Mouse (Mus musculus) neural tube, embryonic 11.5 days (tissue): Measurements from ENCODE around the gene Cotl1. TPM values are rescaled to one million over a fixed set of nuclear protein-coding genes. Genes with fewer than 3 reads are reported as not detected.

Source experiments
- ATAC-seq: fragments of 200-750 bp; cut with Nextera tagmentation; 2 replicates; pipeline ENCODE4 v1.8.0; 2017; ENCODE audit warnings: moderate number of reproducible peaks, mild to moderate bottlenecking, moderate TSS enrichment, moderate library complexity; ENCODE audit not compliant: insufficient read depth, low FRiP score, low TSS enrichment
- DNase-seq: peaks from one replicate; pipeline ENCODE4 v3.0.0-alpha.2; 2015; ENCODE audit warnings: low spot score
- H3K27ac ChIP-seq: fragments of 300-500 bp; sonication (generic); 2 replicates; pipeline ENCODE4 v1.5.1; 2014; ENCODE audit warnings: low read depth, mild to moderate bottlenecking, low read length
- H3K27me3 ChIP-seq: fragments of 300-500 bp; sonication (generic); 2 replicates; pipeline ENCODE4 v1.6.1; 2014; ENCODE audit warnings: mild to moderate bottlenecking, low read length, mixed read lengths; ENCODE audit not compliant: control insufficient read depth, insufficient read depth
- H3K36me3 ChIP-seq: fragments of 300-500 bp; sonication (generic); 2 replicates; pipeline ENCODE4 v1.6.1; 2014; ENCODE audit warnings: mild to moderate bottlenecking, low read length, moderate library complexity, mixed read lengths; ENCODE audit not compliant: control insufficient read depth, insufficient read depth
- H3K4me1 ChIP-seq: fragments of 300-500 bp; sonication (generic); 2 replicates; pipeline ENCODE4 v1.6.1; 2014; ENCODE audit warnings: low read length, mixed read lengths; ENCODE audit not compliant: control insufficient read depth, insufficient read depth
- H3K4me2 ChIP-seq: fragments of 300-500 bp; sonication (generic); 2 replicates; pipeline ENCODE4 v1.6.1; 2014; ENCODE audit warnings: low read depth, mild to moderate bottlenecking, moderate library complexity
- H3K4me3 ChIP-seq: fragments of 300-500 bp; sonication (generic); 2 replicates; pipeline ENCODE4 v1.5.1; 2014; ENCODE audit warnings: low read depth, low read length
- H3K9ac ChIP-seq: fragments of 300-500 bp; sonication (generic); 2 replicates; pipeline ENCODE4 v1.6.1; 2014; ENCODE audit warnings: mild to moderate bottlenecking, low read length
- H3K9me3 ChIP-seq: fragments of 300-500 bp; sonication (generic); 2 replicates; pipeline ENCODE4 v1.6.1; 2016; ENCODE audit warnings: low read length; ENCODE audit not compliant: control insufficient read depth
- WGBS: fragments of 180-500 bp; shearing (Covaris S2); extraction: QIAGEN DNeasy Blood & Tissue Kit; methylation state at CpG from one replicate; pipeline ENCODE4 v1.1.7; 2014; 5-methylcytosine and 5-hydroxymethylcytosine counted together
- polyA plus RNA-seq: library from polyadenylated mRNA; unstranded; fragments of >200 nt; fragmentation: Nextera tagmentation; extraction: Ambion mirVana; gene quantifications from 2 replicates; pipeline ENCODE4 v1.2.1, GENCODE M21; 2014

The Cotl1 gene
- polyA plus RNA-seq, 1 experiment from 2014 or later = 631 TPM

DNA sequence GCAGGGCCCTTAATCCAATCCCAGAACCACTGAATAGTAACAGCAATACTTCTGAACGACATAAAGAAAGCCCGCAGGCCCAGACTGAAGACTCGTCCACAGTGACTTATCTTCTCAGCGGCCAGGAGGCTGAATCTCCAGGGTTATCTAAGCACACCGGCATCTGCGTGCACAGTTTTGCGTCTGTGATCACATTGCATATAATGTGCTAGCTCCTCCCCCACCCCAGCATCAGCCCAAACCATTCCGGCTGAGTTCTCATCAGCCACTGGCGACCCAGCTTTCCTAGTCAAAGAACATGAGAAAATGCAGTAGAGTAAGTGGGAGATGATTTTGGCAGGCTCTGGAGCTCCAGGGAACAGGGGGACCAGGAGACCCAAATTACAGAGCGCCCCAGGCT, 11.3 kb downstream of the Cotl1 start:
- Histone ChIP-seq H3K4me3 (no peak overlapping the region), H3K27ac (no peak overlapping the region), H3K9me3 (no peaks in the 10 kb centered on the region), H3K4me2 (no peak overlapping the region), H3K9ac (no peak overlapping the region), H3K27me3 (no peaks in the 10 kb centered on the region), H3K4me1 (peaks cover 69% of the 10 kb centered on the region), H3K36me3 (no peaks in the 10 kb centered on the region)
- no peak for DNase-seq
- WGBS = 71% methylated on average over 10 of the region's 10 CpGs
- no peak for ATAC-seq

DNA sequence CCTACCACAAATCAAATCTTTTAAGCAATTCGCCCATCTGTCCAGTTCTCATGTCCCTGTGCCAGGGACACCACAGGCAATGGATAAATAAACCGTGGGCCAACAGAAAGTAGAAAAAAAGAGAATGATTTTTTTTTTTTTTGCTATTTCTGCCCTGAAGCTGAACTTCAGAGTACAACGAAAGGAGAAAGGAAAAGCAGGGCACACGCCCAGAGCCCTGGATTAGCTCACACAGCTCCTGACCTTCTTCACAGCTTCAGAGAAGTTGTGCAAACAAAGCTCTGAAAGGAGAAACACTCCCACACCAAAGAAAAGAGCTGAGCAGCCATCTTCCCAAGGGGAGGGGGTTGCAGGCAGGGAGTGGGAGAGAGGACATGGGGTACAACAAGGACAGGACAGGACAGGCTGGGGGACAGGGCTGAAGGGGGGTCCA, 12.6 kb downstream of the Cotl1 start:
- no peak overlapping the region for H3K9ac ChIP-seq

DNA sequence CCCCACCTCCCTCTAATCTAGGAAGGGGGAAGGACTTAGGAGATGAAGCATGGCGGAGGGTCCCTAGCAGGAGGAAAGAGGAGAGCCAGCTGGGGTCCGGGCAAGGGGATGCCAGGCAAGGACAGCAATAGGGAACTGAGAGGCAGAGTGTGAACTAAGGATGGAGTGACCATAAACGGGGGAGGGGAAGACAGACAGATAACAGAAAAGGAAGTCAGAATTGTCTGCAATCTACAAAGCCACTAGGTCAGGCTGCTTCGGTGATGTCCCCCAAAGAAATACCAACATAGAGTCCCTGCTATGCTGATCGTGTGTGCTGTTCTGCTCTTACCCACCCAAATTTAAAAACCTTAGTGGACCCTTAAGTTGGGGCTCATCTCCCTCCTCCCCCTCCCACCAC, 13.4 kb downstream of the Cotl1 start:
- peaks cover 51% of the 10 kb centered on the region for H3K4me1 ChIP-seq
- WGBS = 66% methylated on average over 5 of the region's 5 CpGs

More for the DNA sequence above, 12.6 kb downstream of the Cotl1 start:
- H3K27ac ChIP-seq = no peak overlapping the region
- H3K9me3 ChIP-seq = no peaks in the 10 kb centered on the region
- no peak overlapping the region for H3K4me2 ChIP-seq
- peaks cover 58% of the 10 kb centered on the region for H3K4me1 ChIP-seq
- WGBS = 50% methylated on average over 4 of the region's 4 CpGs
- H3K36me3 ChIP-seq = peaks cover 2% of the 10 kb centered on the region; the same call in 1 of the 2 replicates
- DNase-seq (no peak), ATAC-seq (no peak)
- no peak overlapping the region for H3K4me3 ChIP-seq
- H3K27me3 ChIP-seq = no peaks in the 10 kb centered on the region

DNA sequence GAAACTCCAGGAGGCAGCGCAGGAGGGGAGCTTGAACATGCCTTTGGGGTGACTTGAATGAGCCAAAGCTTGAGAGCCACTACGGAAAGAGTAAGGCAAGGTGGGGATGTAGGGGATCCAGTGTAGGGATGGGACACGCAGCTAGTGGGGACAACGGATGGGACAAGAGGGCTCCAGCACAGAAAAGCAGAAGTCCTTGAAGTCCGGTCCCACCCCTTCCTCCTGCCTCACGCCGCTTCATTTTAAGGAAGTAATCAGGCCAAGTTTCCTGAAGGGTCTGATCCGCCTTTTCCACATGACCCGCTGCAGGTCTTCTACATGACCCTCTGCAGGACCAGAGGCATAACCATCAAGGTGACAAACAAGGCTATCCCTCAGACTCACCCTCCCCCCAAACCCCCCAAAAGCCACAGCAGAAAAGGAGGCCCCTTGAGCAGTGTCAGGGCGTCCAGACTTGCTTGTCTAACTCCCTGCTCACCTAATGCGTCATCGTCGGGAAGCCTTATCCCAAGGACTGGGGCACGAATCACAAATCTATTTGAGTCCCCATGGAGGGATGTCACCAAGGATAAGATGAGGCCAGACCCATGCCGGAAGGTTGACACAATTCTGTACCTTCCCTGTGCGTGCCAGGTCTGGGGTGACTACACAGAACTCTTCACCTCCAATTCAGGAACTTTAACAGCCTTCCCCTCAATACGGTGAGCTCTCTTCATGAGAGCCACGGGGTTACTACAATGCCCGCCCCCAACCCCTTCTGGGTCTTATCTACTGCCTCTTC, 14.2 kb downstream of the Cotl1 start:
- ATAC-seq (no peak), DNase-seq (no peak)
- Histone ChIP-seq H3K9me3 (no peaks in the 10 kb centered on the region), H3K4me3 (no peak overlapping the region), H3K27me3 (no peaks in the 10 kb centered on the region), H3K4me2 (no peak overlapping the region), H3K27ac (no peak overlapping the region), H3K9ac (peak overlapping the region; percentile 29; the same call in 1 of the 2 replicates), H3K36me3 (peaks cover 2% of the 10 kb centered on the region; the same call in 1 of the 2 replicates), H3K4me1 (peaks cover 42% of the 10 kb centered on the region)
- WGBS = 89% methylated on average over 19 of the region's 19 CpGs

More for the DNA sequence above, 13.4 kb downstream of the Cotl1 start:
- no peak for ATAC-seq
- Histone ChIP-seq H3K4me3 (no peak overlapping the region), H3K9me3 (no peaks in the 10 kb centered on the region), H3K9ac (peak overlapping the region; percentile 29; the same call in 1 of the 2 replicates), H3K36me3 (peaks cover 2% of the 10 kb centered on the region; the same call in 1 of the 2 replicates), H3K27me3 (no peaks in the 10 kb centered on the region), H3K27ac (no peak overlapping the region), H3K4me2 (no peak overlapping the region)
- peak; percentile 8 for DNase-seq

DNA sequence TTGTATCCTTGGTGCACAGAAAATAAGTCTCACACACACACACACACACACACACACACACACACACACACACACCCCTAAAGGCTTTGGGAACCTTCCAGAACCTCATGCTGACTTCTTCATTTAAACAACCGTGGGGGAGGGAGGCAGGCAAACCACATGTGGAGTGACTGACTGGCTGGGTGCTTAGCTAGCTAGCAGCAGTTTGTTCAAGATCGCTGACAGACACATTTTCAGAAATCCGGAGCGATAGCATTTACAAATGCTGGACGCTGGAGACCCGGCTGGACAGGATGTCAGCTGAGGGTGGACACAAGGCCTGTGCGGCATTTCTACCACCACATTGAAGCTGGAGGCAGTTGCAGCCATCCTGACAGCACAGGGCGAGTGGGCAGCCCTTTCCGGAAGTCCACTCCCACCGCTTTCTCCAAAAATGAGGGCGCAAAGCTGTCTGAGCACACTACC, 15.5 kb downstream of the Cotl1 start:
- peaks cover 29% of the 10 kb centered on the region for H3K4me1 ChIP-seq
- no peak for DNase-seq

DNA sequence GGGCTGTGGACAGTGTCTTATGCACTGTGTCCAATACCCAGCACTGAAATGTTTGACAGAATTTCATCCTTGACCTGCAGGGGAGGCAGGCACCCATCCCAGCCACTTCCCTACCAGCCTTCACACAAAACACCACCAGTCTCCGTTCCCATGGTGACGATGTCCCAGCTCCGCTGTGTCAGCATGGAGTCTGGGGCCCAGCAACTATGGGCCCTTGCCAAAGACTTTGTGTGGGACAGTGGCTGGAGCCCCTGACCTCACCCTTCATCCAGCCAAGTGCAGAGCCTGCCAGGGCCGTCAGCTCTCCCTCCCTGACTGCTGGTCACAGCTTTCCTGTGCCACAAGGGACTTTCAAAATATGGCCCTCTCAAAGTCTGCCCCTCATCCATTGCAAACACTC, 16.2 kb downstream of the Cotl1 start:
- H3K4me2 ChIP-seq = no peak overlapping the region
- no peaks in the 10 kb centered on the region for H3K27me3 ChIP-seq
- peaks cover 4% of the 10 kb centered on the region; the same call in 1 of the 2 replicates for H3K36me3 ChIP-seq
- no peak for ATAC-seq
- H3K27ac ChIP-seq = no peak overlapping the region
- H3K9me3 ChIP-seq = no peaks in the 10 kb centered on the region
- no peak overlapping the region for H3K4me3 ChIP-seq
- DNase-seq = no peak
- H3K4me1 ChIP-seq = peaks cover 22% of the 10 kb centered on the region
- 55% methylated on average over 4 of the region's 4 CpGs for WGBS
- no peak overlapping the region for H3K9ac ChIP-seq

More for the DNA sequence above, 15.5 kb downstream of the Cotl1 start:
- H3K36me3 ChIP-seq = peaks cover 4% of the 10 kb centered on the region; the same call in 1 of the 2 replicates
- no peak overlapping the region for H3K27ac ChIP-seq
- no peak overlapping the region; the same call in 1 of the 2 replicates for H3K9ac ChIP-seq
- no peaks in the 10 kb centered on the region for H3K27me3 ChIP-seq
- ATAC-seq = no peak
- no peak overlapping the region for H3K4me2 ChIP-seq
- no peak overlapping the region for H3K4me3 ChIP-seq
- no peaks in the 10 kb centered on the region for H3K9me3 ChIP-seq
- WGBS = 77% methylated on average over 11 of the region's 11 CpGs

DNA sequence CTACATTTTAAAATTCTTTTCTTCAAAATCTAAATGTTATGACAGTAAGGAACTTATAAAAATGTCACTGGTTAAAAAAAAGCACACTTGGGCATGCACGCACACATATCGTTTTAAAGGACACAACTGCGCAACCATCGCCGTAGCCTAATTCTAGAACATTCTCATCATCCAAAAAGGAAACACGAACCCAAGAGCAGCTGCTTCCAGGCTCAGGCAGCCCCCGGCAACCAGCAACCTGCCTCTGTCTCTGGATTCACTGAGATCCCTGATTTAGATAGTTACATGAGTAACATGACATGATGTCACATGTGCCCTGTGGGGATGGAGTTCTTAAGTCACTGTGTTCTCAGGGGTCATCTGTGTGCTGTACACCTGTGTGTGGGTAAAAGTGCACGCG, 17.1 kb downstream of the Cotl1 start:
- H3K9ac ChIP-seq = no peak overlapping the region
- no peak for DNase-seq
- H3K4me2 ChIP-seq = no peak overlapping the region
- H3K36me3 ChIP-seq = peaks cover 4% of the 10 kb centered on the region; the same call in 1 of the 2 replicates
- H3K27ac ChIP-seq = no peak overlapping the region
- peaks cover 15% of the 10 kb centered on the region for H3K4me1 ChIP-seq
- ATAC-seq = no peak
- H3K27me3 ChIP-seq = no peaks in the 10 kb centered on the region
- WGBS = 96% methylated on average over 9 of the region's 9 CpGs
- no peaks in the 10 kb centered on the region for H3K9me3 ChIP-seq
- no peak overlapping the region for H3K4me3 ChIP-seq

DNA sequence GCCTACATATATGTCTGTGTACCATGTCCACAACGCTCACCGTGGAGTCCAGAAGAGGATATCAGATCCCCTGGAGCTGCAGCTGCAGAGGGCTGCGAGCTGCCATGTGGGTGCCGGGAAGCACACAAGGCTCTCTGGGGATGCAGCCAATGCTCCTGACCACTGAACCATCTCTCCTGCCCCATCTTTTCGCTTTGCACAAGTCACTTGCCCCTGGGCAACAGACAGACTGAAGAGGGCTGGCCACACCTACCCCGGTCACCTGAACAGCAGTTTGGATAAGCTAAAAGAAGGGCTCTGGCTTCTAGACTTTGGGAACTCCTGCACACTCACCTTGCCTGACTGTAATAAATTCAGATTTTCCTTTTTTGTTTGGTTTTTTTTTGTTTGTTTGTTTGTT, 18.7 kb downstream of the Cotl1 start:
- no peak overlapping the region for H3K4me2 ChIP-seq
- peaks cover 4% of the 10 kb centered on the region; the same call in 1 of the 2 replicates for H3K36me3 ChIP-seq
- no peaks in the 10 kb centered on the region for H3K27me3 ChIP-seq
- no peak overlapping the region for H3K9ac ChIP-seq
- no peak overlapping the region for H3K27ac ChIP-seq
- peaks cover 13% of the 10 kb centered on the region for H3K4me1 ChIP-seq
- no peak for DNase-seq
- H3K9me3 ChIP-seq = no peaks in the 10 kb centered on the region
- H3K4me3 ChIP-seq = no peak overlapping the region
- ATAC-seq = no peak
- 94% methylated on average over 6 of the region's 6 CpGs for WGBS

DNA sequence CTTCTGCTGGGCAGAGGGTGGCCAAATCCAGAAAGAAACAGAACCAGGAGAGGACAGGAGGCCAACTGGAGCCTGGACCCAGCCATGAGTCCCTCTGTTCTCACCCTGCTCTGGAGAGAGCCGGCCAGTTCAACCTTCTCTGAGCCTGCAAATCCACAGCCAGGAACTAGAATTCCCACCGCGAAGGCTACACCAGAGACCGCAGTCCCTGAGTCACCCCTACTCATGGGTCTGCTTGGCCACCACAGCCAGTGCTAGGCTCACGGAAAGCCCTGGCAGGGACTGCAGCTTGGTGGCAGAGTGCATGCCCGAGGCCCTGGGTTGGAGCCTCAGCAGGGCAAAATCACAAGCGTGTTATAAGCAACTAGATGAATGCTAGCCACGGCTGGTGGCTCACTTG, 20.4 kb downstream of the Cotl1 start:
- Histone ChIP-seq H3K9ac (no peak overlapping the region), H3K4me2 (no peak overlapping the region), H3K36me3 (peaks cover 4% of the 10 kb centered on the region; the same call in 1 of the 2 replicates), H3K27me3 (no peaks in the 10 kb centered on the region), H3K4me3 (no peak overlapping the region), H3K27ac (no peak overlapping the region), H3K4me1 (peaks cover 11% of the 10 kb centered on the region), H3K9me3 (no peaks in the 10 kb centered on the region)
- 90% methylated on average over 8 of the region's 8 CpGs for WGBS
- no peak for ATAC-seq
- no peak for DNase-seq
